Mouse (Mus musculus) thymus, adult 2 months (tissue): ENCODE measurements around the gene Stip1.

Experiments used
- CTCF ChIP-seq: fragments of 200-500 bp; IDR thresholded peaks from 2 replicates; pipeline ENCODE4 v1.5.1; 2012; ENCODE audit warnings: mild to moderate bottlenecking, control low read depth, low read length, moderate library complexity, borderline replicate concordance; ENCODE audit not compliant: control insufficient read depth, poor library complexity, insufficient read depth; ENCODE audit errors: extremely low read depth
- POLR2A ChIP-seq: fragments of 200-500 bp; IDR thresholded peaks from 2 replicates; pipeline ENCODE4 v1.6.1; 2012; ENCODE audit warnings: mild to moderate bottlenecking, low read length, control low read depth, moderate library complexity; ENCODE audit not compliant: control insufficient read depth, poor library complexity, insufficient read depth; ENCODE audit errors: extremely low read depth

GRCm38 (mm10) chr19:7062110-7062509, 22.3 kb upstream of the Stip1 start:
- TF ChIP-seq POLR2A, result no peak
- TF ChIP-seq CTCF, result no peak
